Mouse (Mus musculus) forebrain, embryonic 12.5 days (tissue): Measurements from ENCODE around the gene Taf12. TPM values are rescaled to one million over a fixed set of nuclear protein-coding genes. Genes with fewer than 3 reads are reported as not detected.
A peak's percentile ranks its signal among the peaks of the same experiment; 100 is the strongest.
"Not testable (repeated sequence)": the region's sequence is repeated elsewhere in the genome, so short reads cannot be mapped to it uniquely, and the experiment has no call there.

Experiments used
- ATAC-seq: fragments of 200-750 bp; cut with Nextera tagmentation; 2 replicates; pipeline ENCODE4 v1.8.0; 2017; ENCODE audit warnings: moderate TSS enrichment; ENCODE audit not compliant: low FRiP score
- H3K27ac ChIP-seq: fragments of 300-500 bp; sonication (generic); 2 replicates; pipeline ENCODE4 v1.5.1; 2016; ENCODE audit warnings: mild to moderate bottlenecking
- H3K27me3 ChIP-seq: fragments of 300-500 bp; sonication (generic); 2 replicates; pipeline ENCODE4 v1.6.1; 2016; ENCODE audit warnings: mild to moderate bottlenecking
- H3K36me3 ChIP-seq: fragments of 300-500 bp; sonication (generic); replicated peaks from 2 replicates; pipeline ENCODE4 v1.6.1; 2016; ENCODE audit warnings: mild to moderate bottlenecking
- H3K4me1 ChIP-seq: fragments of 300-500 bp; sonication (generic); 2 replicates; pipeline ENCODE4 v1.6.1; 2016
- H3K4me2 ChIP-seq: fragments of 300-500 bp; sonication (generic); 2 replicates; pipeline ENCODE4 v1.6.1; 2016; ENCODE audit warnings: mild to moderate bottlenecking, moderate library complexity
- H3K4me3 ChIP-seq: fragments of 300-500 bp; sonication (generic); replicated peaks from 2 replicates; pipeline ENCODE4 v1.5.1; 2016; ENCODE audit warnings: mild to moderate bottlenecking
- H3K9ac ChIP-seq: fragments of 300-500 bp; sonication (generic); 2 replicates; pipeline ENCODE4 v1.6.1; 2016; ENCODE audit warnings: mild to moderate bottlenecking
- H3K9me3 ChIP-seq: fragments of 300-500 bp; sonication (generic); 2 replicates; pipeline ENCODE4 v1.6.1; 2016
- WGBS: fragments of 180-500 bp; shearing (Covaris S2); methylation state at CpG from one replicate; pipeline ENCODE4 v1.1.7; 2016; 5-methylcytosine and 5-hydroxymethylcytosine counted together
- polyA plus RNA-seq: library from polyadenylated mRNA; unstranded; fragments of >200 nt; fragmentation: Nextera tagmentation; extraction: Ambion mirVana; gene quantifications from 2 replicates; pipeline ENCODE4 v1.2.1, GENCODE M21; 2016

The Taf12 gene
- polyA plus RNA-seq, 1 experiment from 2014 or later: 61.0 TPM

DNA sequence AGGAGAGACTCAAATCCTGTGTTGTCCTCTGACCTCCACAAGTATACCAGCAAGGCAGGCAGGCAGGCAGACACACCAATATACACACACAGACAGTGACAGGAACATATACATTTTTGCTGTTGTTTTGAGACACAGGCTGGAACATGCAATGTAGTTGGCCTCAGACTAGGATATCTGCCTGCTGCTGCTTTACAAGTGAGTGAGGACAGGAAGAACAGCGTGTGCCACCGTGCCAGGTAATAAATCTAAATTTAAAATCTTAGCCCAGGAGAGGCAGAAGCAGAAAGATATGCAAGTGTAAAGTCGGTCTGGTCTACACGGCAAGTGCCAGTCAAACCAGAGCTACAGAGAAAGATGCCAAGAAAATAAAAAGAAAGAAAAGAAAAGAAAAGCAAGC, 14.9 kb upstream of the Taf12 start:
- no peaks in the 10 kb centered on the region for H3K27me3 ChIP-seq
- peaks cover 26% of the 10 kb centered on the region for H3K4me1 ChIP-seq
- H3K9me3 ChIP-seq: no peaks in the 10 kb centered on the region
- H3K4me3 ChIP-seq: no peak overlapping the region; the same call in 1 of the 2 replicates
- no peaks in the 10 kb centered on the region for H3K36me3 ChIP-seq
- no peak overlapping the region for H3K4me2 ChIP-seq
- H3K27ac ChIP-seq: no peak overlapping the region
- no peak for ATAC-seq
- H3K9ac ChIP-seq: no peak overlapping the region
- 94% methylated on average over 4 of the region's 4 CpGs for WGBS

DNA sequence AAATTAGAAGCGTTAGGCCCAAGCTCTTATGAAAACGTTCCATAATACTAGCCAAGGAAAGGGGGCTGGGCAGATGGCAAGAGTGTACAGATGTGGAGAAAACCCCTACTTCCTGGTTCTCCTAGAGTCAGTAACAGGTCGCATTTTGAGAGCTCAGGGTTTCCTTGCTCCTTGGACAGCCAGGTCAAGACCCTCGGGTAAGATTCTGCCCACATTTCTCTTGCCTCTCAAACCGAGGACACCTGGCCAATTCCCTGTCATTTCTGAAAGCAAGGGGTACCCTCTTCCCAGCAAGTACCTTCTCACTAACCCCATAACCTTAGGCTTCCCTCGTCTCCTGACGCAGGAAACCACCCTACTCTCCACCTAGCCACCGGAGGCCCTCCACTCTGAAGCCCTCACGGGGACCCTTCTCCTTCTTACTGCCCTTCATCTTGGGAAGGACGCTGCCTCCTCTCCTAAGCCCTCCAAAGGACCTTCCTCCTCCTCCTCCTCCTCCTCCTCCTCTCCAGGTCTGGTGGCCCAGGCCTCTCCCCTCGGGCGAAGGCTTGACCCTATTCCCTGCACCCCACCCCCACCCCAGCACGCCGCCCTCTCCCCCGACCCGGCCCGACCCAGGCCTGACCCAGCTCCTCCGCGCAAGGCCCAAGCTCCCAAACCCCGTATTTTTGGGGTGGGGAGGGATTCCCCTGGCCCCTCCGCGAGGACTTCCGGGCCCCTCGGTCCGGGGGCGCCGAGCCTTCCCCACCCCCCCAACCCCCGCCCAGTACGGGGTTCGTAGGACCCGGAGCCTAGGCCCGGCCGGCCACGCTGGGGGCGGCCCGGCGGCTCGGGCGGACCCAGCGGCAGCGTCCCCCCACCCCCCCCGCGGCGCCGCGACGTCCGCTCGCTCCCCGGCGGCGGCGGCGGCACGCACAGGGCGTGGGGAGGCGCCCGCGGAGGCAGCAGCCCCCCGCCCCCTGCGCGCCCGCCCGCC, 13.5 kb upstream of the Taf12 start:
- peak overlapping the region; percentile 92 for H3K4me3 ChIP-seq
- H3K9me3 ChIP-seq: no peaks in the 10 kb centered on the region
- no peaks in the 10 kb centered on the region for H3K36me3 ChIP-seq
- H3K4me2 ChIP-seq: peak overlapping the region; percentile 89
- peak; percentile 67 for ATAC-seq
- H3K27ac ChIP-seq: peak overlapping the region; percentile 93
- peaks cover 26% of the 10 kb centered on the region for H3K4me1 ChIP-seq
- H3K27me3 ChIP-seq: no peaks in the 10 kb centered on the region
- 4% methylated on average over 29 of the region's 64 CpGs for WGBS
- H3K9ac ChIP-seq: peak overlapping the region; percentile 96

GRCm38 (mm10) chr4:132261514-132262357, 12.4 kb upstream of the Taf12 start, which contains the start of gene Gmeb1:
TSS of gene Gmeb1 (minus strand) at chr4:132261602.
- H3K9ac ChIP-seq: peak within 1 kb of the TSS; percentile 96
- H3K4me3 ChIP-seq: peak within 1 kb of the TSS; percentile 92
- H3K27me3 ChIP-seq: no peaks in the 10 kb centered on the region
- WGBS: 18% methylated on average over 38 of the region's 49 CpGs
- no peaks in the 10 kb centered on the region for H3K36me3 ChIP-seq
- ATAC-seq: peak; percentile 91
- H3K9me3 ChIP-seq: no peaks in the 10 kb centered on the region
- H3K4me2 ChIP-seq: peak within 1 kb of the TSS; percentile 89
- peak within 1 kb of the TSS; percentile 93 for H3K27ac ChIP-seq
- peaks cover 26% of the 10 kb centered on the region for H3K4me1 ChIP-seq

DNA sequence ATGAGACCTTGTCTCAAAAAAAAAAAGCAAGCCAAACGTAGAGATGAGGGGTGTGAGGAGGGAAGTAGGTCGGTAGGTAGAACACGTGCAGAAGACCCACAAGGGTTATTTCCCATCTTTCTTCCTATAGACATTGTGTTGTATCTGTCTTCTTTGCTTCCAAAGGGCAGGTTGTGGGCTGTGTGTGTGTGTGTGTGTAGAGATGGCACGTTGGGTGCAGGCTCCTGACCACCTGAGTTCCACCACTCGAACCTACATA, 11.9 kb upstream of the Taf12 start:
- H3K9ac ChIP-seq: no peak overlapping the region
- H3K4me3 ChIP-seq: no peak overlapping the region
- H3K27ac ChIP-seq: no peak overlapping the region
- H3K27me3 ChIP-seq: 0 out of 2 replicates have a peak, but pooled peaks cover 2% of the 10 kb centered on the region
- H3K36me3 ChIP-seq: no peaks in the 10 kb centered on the region
- no peak for ATAC-seq
- H3K4me1 ChIP-seq: peaks cover 26% of the 10 kb centered on the region
- H3K4me2 ChIP-seq: no peak overlapping the region
- H3K9me3 ChIP-seq: no peaks in the 10 kb centered on the region
- WGBS: 84% methylated on average over 5 of the region's 5 CpGs

- no peak overlapping the region for H3K27ac ChIP-seq
- H3K4me3 ChIP-seq: no peak overlapping the region
- H3K36me3 ChIP-seq: no peaks in the 10 kb centered on the region
- no peak for ATAC-seq
- H3K9me3 ChIP-seq: no peaks in the 10 kb centered on the region
- 96% methylated on average over 7 of the region's 7 CpGs for WGBS
- H3K9ac ChIP-seq: no peak overlapping the region
- peaks cover 26% of the 10 kb centered on the region for H3K4me1 ChIP-seq
- H3K27me3 ChIP-seq: 0 out of 2 replicates have a peak, but pooled peaks cover 2% of the 10 kb centered on the region
- no peak overlapping the region for H3K4me2 ChIP-seq
Observed at GRCm38 (mm10) chr4:132263313-132263712, 10.9 kb upstream of the Taf12 start.

DNA sequence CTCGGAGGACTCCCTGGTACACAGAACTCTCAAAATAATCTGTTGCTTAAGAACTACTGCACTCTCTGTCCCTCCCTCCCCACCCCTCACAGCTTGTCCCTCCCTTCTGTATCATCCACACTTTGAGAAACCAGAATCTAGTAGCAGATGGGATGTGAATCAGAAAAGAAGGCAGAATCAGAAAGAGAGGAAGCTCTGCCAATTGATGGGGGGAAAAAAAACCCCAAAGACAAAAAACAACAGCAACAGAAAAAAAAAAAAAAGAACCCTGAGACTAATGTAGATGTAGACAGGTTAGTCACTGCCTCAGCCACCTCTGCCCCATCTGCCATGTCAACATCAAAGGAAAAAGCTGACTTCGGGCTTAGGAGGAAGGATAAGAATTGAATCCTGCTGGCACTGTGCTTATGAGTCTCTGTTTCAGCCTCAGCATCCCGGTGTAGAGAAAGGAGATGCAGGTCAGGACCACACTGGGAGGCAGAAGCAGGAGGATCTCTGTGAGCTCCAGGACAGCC, 7.3 kb upstream of the Taf12 start:
- Histone ChIP-seq H3K4me2 (no peak overlapping the region), H3K9me3 (no peaks in the 10 kb centered on the region), H3K9ac (no peak overlapping the region), H3K27ac (no peak overlapping the region), H3K27me3 (0 out of 2 replicates have a peak, but pooled peaks cover 2% of the 10 kb centered on the region), H3K36me3 (no peaks in the 10 kb centered on the region), H3K4me3 (no peak overlapping the region), H3K4me1 (peaks cover 6% of the 10 kb centered on the region; the same call in 1 of the 2 replicates)
- 83% methylated on average over 3 of the region's 3 CpGs for WGBS
- no peak for ATAC-seq

- H3K9me3 ChIP-seq: no peaks in the 10 kb centered on the region
- 16% methylated on average over 6 of the region's 6 CpGs for WGBS
- no peak overlapping the region for H3K4me2 ChIP-seq
- H3K27ac ChIP-seq: peak overlapping the region; percentile 89
- no peak overlapping the region for H3K4me3 ChIP-seq
- 0 out of 2 replicates have a peak, but pooled peaks cover 2% of the 10 kb centered on the region for H3K27me3 ChIP-seq
- no peak for ATAC-seq
- peaks cover 13% of the 10 kb centered on the region for H3K4me1 ChIP-seq
- H3K36me3 ChIP-seq: no peaks in the 10 kb centered on the region
- H3K9ac ChIP-seq: no peak overlapping the region
Observed at GRCm38 (mm10) chr4:132268871-132269739, 5.1 kb upstream of the Taf12 start.

DNA sequence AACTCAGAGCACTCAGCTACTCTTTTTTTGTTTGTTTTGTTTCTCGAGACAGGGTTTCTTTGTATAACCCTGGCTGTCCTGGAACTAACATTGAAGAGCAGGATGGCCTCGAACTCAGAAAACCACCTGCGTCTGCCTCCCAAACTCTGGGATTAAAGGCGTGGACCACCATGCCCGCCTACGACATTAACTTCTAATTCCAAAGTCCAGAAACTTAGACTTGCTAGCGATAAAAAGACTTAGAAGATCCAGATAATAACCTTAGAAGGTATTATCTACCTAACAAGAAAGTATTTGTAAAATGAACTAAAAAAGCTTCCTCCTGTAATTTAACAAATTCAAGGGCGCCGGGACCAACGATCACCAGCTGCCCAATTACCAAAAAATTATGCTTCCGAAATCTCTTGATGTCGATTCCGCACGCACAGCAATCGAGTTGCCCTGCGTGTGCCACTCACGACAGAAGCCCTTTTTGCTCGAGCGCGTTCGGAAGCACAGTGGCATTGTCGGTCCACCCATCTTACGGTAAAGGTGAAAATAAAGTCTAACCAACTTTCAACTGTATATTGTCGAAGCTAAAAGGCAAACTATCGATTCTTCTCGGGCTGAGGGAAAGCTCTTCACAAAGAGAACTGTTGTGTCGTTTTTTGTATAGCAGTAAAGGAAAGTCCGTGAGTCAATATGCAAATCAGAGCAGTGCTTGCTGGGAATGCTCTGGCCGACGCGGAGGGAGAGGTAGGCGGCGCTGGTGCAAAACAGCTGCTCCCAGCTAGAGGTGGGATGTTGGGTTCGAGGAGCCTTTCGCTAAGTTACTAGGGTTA, 4.2 kb upstream of the Taf12 start:
- 0 out of 2 replicates have a peak, but pooled peaks cover 2% of the 10 kb centered on the region for H3K27me3 ChIP-seq
- peak overlapping the region; percentile 89 for H3K27ac ChIP-seq
- peak overlapping the region; percentile 45 for H3K4me2 ChIP-seq
- peak; percentile 76 for ATAC-seq
- no peaks in the 10 kb centered on the region for H3K9me3 ChIP-seq
- no peaks in the 10 kb centered on the region for H3K36me3 ChIP-seq
- H3K4me1 ChIP-seq: peaks cover 13% of the 10 kb centered on the region
- H3K4me3 ChIP-seq: peak overlapping the region; percentile 29
- H3K9ac ChIP-seq: peak overlapping the region; percentile 56
- WGBS: under 1% methylated on average over 35 of the region's 35 CpGs

DNA sequence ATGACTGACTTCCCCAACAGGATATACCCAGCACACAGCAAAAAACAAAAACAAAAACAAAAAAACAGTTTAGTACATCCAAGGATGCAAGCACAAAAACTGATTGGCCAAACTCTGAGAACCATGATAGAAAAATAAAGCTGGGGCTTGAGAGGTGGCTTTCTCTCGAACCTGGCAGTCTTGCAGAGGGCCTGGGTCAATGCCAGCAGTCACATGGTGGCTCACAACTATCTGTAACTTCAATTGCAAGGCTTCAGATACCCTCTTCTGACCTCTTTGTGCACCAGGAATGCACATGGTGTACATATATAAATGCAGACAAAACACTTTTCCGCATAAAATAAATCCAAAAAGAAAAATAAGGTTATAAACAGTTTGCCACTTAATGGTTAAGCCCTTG, 1.0 kb upstream of the Taf12 start:
- Histone ChIP-seq H3K9ac (peak overlapping the region; percentile 36), H3K27ac (no peak overlapping the region), H3K4me3 (peak overlapping the region; percentile 75; the same call in 1 of the 2 replicates)

GRCm38 (mm10) chr4:132275949-132276348, 1.8 kb downstream of the Taf12 start:
- H3K27ac ChIP-seq: no peak overlapping the region
- H3K4me3 ChIP-seq: no peak overlapping the region
- no peaks in the 10 kb centered on the region for H3K27me3 ChIP-seq
- no peak for ATAC-seq
- 0 out of 2 replicates have a peak overlapping the region, but pooled peaks have one; percentile 5 for H3K4me2 ChIP-seq
- peaks cover 19% of the 10 kb centered on the region for H3K4me1 ChIP-seq
- WGBS: 98% methylated on average over 3 of the region's 3 CpGs
- H3K36me3 ChIP-seq: no peaks in the 10 kb centered on the region
- H3K9ac ChIP-seq: no peak overlapping the region
- no peaks in the 10 kb centered on the region for H3K9me3 ChIP-seq

More for the DNA sequence above, 1.0 kb upstream of the Taf12 start:
- no peaks in the 10 kb centered on the region for H3K9me3 ChIP-seq
- WGBS: 75% methylated on average over 2 of the region's 2 CpGs
- peak overlapping the region; percentile 91 for H3K4me2 ChIP-seq
- H3K4me1 ChIP-seq: peaks cover 22% of the 10 kb centered on the region
- no peak for ATAC-seq
- H3K36me3 ChIP-seq: no peaks in the 10 kb centered on the region
- H3K27me3 ChIP-seq: no peaks in the 10 kb centered on the region

- 88% methylated on average over 3 of the region's 5 CpGs for WGBS
- H3K4me2 ChIP-seq, H3K27ac ChIP-seq, H3K9ac ChIP-seq, ATAC-seq, H3K9me3 ChIP-seq, H3K4me3 ChIP-seq, H3K27me3 ChIP-seq, H3K4me1 ChIP-seq: not testable (repeated sequence)
- peaks cover 62% of the 10 kb centered on the region for H3K36me3 ChIP-seq
Observed at GRCm38 (mm10) chr4:132288840-132289239, 14.7 kb downstream of the Taf12 start.
